Mouse (Mus musculus): ENCODE results near the gene Nmt2. TPM values are rescaled to one million over a fixed set of nuclear protein-coding genes. Genes with fewer than 3 reads are reported as not detected.
A peak's percentile ranks its signal among the peaks of the same experiment; 100 is the strongest.

Gene Nmt2
- total RNA-seq (2014; fragmentation: Nextera tagmentation) (25.1 and 28.9 TPM in 2 replicates), total RNA-seq (2017) (45.1 and 46.6 TPM in 2 replicates)

DNA sequence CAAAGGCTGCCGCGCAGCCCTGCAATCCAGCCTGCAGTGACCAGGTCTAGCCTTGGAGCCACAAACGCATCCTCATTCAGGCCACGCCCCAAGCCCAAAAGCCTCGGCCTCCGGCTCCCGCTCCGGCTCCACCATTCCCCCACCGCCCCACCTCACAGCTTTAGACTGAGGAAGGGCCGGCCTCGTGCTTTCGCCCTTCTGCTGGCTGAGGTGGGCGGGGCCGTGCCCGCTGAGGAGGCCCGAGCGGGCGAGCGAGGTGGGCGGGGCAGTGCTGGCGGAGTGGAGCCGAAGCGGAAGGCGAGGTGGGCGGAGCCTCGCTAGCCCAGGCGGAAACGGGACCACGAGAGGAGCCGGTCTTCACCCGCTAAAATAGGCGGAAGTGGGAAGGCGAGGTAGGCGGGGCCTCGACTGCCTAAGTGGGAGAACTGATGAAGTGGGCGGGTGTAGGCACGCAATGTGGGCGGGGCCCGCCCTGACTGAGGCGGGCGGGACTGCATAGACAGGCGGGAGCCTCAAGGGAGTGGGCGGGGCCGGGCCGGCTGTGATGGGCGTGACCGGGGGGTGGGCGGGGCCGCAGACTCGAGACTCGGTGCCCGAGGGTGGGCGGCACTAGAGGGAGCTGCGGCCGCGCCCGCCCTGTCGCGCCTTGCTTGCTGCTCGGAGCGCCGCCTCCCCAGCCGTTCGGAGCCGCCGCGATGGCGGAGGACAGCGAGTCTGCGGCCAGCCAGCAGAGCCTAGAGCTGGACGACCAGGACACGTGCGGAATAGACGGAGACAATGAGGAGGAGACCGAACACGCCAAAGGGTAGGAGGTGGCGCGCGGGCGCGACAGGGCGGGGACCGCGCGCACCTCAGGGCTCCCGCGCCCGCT lies at the start of gene Nmt2:
Gene Nmt2 (plus strand): TSS at position 611 of the 871 bp plus-strand sequence.
- ATAC-seq (replicated peaks; ENCODE audit: low FRiP score, low TSS enrichment, poor library complexity, severe bottlenecking), result peak; percentile 92

DNA sequence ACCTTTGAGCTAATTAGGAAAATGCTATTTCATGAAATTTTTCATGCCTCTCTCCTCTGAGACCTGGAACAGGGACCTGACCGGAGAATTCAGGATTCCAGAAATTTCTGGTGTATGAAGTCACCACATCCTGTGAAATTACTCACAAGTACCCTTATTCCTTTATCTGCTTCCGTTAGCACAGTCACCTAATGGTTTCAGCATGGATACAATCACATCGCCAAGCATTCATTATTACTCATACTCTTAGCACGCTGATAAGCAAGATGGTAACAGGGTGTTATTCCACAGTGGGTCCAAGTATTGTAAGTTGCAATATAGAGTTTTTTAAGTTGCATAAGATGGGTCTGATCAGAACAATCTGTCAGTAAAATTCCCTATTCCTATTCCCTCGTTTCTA lies 44.8 kb upstream of the Nmt2 start:
- no peak for ATAC-seq (replicated peaks; ENCODE audit: low FRiP score, low TSS enrichment, poor library complexity, severe bottlenecking)

DNA sequence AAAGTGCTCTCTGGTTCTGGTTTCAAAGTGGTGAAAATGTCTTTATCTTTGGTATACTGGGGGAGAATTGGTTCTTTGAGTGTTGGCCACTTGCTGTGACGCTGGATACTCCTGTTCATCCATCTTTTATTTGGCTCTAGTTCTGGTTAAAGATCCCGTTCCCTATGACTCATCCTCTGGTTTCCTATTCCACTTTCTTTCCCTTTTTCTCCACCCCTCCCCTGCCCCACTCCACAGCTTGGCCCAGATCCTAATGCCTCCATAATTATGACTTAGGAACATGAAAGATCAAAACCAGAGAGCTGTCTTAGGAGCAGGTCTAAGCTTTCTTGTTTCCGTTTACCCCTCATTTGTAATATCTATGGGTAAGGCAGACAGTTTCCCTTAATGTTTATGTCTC lies 39.8 kb upstream of the Nmt2 start:
- ATAC-seq (replicated peaks; ENCODE audit: low FRiP score, low TSS enrichment, poor library complexity, severe bottlenecking), result no peak

DNA sequence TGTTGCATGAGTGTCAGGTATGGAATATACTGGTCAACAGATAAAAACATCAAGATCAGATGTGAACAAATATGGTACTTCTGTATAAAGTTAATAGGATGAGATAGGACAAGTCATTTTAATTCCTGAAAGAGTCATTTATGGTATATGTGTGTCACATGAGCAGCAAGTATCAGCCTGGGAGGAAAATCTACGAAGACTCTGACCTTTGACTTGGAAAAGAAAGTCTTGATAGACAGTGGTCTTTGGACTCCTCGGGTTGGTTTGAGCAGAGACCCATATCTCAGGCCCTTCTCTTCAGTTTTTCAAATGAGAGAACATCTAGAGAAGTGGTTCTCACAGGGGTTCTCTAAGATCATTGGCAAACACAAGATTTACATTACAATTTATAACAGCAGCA lies 32.7 kb upstream of the Nmt2 start:
- no peak for ATAC-seq (replicated peaks; ENCODE audit: low FRiP score, low TSS enrichment, poor library complexity, severe bottlenecking)

DNA sequence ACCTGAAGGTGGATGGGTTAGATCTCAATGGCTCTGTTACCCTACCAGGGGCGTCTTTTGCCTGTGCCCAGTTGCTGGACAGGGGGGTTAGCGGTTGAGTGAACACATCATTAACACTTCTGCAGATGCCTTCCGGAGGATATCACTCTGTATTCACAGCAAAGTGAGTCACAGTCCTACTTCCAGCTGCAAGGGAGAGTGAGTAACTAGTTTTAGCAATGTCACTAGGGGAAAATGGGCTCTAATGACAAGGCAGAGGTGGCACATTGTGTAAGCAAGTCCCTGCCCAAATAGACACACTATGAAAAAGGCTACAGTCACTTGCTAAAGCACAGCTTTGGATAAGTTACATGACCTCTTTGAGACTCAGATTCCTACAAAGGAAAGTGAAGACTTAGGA lies 17.5 kb upstream of the Nmt2 start:
- ATAC-seq (replicated peaks; ENCODE audit: low FRiP score, low TSS enrichment, poor library complexity, severe bottlenecking), result no peak

DNA sequence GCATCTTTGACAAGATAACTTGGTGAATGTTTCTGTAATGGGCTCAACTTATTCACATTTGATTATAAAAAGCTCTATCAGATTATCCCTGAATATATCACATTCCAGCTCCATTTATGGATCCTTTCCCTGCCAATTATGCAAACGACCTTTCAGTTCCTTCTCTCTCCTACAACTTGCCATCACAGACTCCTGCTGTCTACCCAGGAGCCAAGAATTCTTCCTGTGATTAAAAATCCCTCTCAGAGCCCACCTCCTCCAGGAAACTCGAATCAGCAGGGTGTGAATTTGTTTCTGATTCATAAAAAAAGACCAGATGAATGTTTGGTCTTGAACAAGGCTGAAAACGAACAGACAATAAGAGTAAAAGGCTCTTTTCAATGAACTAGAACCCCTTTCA lies 16.1 kb upstream of the Nmt2 start:
- no peak for ATAC-seq (replicated peaks; ENCODE audit: low FRiP score, low TSS enrichment, poor library complexity, severe bottlenecking)

DNA sequence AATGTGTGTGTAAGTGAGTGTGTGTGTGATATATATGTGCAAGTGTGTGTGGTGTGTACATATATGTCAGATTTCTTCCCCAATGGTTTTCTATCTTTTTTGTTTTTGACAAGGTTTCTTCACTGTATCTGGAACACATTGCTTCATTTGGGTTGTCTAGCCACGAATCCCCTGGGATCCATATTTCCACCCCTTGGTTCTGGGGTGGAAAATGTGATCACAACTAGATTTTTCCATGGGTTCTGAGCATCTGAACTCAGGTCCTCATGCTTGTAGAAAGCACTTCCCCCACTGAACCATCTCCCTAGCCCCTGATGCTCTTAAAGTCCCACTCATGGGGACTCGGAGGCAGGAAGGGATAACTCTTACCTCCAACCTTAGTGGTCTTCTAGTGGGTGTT lies 10.7 kb upstream of the Nmt2 start:
- no peak for ATAC-seq (replicated peaks; ENCODE audit: low FRiP score, low TSS enrichment, poor library complexity, severe bottlenecking)

DNA sequence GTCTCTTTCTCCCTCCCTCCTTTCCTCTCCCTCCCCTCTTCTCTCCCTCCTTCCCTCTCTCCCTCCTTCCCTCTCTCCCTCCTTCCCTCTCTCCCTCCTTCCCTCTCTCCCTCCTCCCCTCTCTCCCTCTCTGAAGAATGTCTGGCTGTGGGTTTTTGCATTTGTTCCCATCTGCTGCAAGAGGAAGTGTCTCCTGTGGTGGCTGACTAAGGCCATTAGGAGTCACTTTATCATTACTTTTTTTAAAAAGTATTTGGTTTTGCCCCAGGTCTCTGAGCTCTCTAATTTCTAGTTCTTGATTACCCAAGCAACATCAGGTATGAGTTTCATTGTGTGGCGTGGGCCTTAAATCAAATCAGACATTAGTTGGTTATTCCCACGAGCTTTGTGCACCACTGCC lies 7.9 kb upstream of the Nmt2 start:
- no peak for ATAC-seq (replicated peaks; ENCODE audit: low FRiP score, low TSS enrichment, poor library complexity, severe bottlenecking)

DNA sequence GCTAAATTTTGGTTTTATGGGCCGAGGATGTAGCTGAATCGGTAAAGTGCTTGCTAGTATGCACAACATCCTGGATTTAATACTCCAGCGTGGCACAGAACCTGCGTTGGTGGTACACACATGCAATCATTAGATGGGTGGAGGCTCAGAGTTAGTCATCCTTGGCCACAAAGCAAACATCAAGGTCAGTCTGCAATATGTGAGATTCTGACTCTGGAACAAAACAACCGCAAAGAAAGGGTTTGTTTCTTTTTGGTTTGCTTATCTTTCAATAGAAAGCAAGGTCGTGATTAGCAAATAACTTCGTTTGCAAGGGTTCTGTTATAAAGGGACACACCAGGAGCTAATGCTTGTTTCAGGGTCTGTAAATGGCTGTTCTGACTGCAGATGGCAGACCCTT lies 6.5 kb upstream of the Nmt2 start:
- ATAC-seq (replicated peaks; ENCODE audit: low FRiP score, low TSS enrichment, poor library complexity, severe bottlenecking), result no peak

DNA sequence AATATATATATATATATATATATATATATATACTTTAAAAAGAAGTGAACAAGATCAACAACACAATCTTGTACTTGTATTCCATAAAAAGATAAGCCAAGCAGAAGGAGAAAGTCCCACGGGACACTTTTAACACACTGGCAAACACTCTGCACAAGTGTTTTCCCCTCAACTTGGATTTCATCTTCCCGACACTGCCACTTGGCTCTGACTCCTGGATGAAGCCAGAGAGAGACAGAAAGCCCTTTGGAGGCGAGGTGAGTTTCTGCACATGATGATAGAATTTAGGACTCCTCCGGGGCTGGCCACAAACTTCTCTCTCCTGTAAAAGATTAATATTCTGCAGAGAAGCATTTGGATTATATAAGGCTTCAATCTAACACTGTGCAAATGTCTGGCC lies 2.7 kb upstream of the Nmt2 start:
- no peak for ATAC-seq (replicated peaks; ENCODE audit: low FRiP score, low TSS enrichment, poor library complexity, severe bottlenecking)

DNA sequence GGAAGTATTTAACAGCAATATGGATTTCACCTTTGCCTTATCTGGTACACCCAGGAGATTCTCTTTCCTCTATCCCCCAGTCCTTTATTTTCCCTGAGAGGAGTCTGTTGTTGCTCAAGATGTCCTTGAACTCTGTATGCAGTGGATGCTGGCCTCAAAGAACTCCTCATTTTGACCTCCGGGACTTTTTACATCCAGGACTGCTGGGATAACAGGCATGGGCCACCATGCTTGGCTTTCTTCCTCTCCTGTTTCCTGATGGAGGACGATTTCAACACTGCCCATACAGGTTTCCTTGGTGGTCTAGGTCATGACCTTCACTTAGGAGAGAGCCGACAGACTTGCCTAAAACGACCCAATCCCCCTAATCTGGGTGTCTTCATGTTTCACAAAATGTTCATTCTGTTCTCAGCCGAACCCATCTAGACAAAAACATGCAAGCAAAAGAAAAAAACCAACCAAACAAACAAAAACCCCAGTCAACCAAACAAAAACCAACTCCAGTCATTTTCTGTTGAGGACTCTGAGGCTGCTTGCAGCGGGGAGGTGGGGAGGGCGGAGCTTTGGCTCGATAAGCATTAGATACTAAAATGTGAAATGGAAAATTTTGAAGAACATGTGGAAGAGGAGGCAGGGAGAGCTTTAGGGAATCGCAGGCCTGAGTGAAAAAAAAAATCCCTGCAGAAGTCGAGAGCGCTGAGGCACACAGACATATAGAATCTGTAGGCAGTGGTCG lies 978 bp upstream of the Nmt2 start:
- ATAC-seq (replicated peaks; ENCODE audit: low FRiP score, low TSS enrichment, poor library complexity, severe bottlenecking), result peak; percentile 48

DNA sequence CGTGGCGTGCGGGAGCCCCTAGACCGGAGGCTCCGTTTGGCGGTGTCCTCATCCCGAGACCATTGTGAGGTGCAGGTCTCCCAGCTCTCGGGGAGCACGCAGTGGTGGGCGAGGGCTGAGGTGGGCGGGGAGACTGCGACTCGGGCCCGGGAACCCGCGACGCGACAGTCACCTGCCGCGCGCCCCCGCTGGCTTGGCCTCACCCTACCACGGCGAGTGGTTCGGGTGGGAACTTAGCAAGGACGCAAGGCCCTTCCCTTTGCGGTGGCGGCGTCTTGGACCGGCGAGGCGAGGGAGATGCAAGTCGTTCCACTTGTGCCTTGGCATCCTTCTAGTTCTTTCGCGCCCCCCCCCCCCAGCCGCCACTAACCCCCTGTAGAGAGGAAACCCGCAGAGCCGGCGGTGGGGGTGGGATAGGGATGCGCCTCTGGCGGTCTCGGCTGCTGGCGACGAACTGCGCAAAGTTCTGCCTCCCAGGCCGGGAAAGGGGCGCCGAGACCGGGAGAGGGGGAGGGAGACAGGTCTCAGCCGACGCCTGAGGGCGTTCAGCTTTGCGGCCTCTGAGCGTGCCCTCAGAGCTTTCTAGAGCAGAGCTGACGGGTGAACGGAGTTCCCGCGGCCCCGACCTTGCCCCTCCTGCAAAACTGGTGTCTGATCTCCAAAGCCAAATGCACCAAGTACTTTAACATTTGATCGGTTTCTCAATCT lies 615 bp downstream of the Nmt2 start:
- ATAC-seq (replicated peaks; ENCODE audit: low FRiP score, low TSS enrichment, poor library complexity, severe bottlenecking), result peak; percentile 26

DNA sequence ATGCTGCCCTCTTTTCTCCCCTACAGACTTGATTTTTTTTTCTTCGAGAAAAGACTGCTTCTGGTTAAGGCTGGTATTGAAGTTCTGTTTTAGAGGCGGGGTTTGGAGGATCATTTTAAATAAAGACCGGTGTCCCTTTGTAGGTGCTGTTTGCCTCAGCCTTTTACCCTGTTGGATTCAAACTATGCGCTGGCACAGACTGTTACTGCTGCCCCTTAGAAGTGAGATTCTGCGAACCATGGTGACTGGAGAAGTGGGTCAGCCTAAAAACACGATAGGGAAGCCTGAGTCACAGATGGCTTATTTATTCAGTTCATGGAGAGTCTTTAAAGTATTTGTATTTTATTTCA lies 1.1 kb downstream of the Nmt2 start:
- peak; percentile 9 for ATAC-seq (replicated peaks; ENCODE audit: low FRiP score, low TSS enrichment, poor library complexity, severe bottlenecking)

DNA sequence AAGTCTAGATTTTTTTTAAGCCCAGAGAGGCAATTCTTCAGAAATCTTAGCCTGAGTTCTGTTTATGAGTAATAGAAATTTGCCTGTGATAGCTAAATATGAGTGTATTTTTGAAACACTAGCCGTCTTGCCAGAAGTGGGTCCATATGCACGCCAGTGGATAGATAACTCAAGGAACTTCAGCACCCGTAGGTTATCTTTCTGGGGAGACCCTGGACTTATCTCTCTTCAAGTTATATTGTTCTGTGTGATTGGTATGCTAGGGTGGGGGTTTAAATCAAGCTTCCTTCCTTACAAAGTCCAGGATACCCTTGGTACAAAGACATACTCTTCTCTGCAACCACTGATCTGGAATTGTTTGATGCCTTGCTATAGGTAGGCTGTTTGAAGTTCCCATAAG lies 1.7 kb downstream of the Nmt2 start:
- no peak for ATAC-seq (replicated peaks; ENCODE audit: low FRiP score, low TSS enrichment, poor library complexity, severe bottlenecking)

DNA sequence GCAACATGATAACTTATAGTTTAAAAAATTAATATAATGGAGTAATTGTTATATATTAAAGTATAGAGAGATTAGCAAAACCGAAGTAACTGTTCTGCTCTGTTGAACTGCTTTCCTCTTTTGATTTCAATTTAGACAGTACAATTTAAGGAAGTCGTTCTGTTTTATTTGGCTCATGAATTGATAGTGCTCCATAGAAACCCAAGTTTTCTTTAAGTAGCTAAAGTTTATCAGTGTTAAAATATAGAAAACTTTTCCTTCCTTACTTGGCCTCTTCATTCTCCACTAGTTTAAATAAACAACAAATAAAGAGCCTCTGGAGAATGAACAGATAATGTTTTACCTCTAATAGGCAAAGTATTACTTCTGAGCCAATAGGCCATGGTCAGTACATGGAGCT lies 2.2 kb downstream of the Nmt2 start:
- no peak for ATAC-seq (replicated peaks; ENCODE audit: low FRiP score, low TSS enrichment, poor library complexity, severe bottlenecking)

DNA sequence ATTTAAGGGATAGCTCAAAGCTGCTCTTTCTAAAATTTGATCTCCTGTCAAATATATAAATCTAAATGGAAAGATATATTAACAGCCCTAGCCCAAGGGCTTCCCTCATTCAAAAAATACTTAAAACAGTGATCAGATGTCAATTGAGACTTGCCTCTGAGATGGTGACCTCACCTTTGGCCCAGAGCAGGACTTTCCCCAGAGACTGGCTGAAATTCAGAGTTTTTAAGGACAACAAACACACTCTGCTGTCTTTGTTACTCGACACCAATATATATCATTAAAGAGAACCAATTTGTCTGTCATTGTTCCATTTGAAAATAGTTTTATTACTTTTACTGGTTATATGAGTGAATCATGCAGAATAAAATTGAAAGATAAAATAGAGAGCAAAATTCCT lies 5.6 kb downstream of the Nmt2 start:
- ATAC-seq (replicated peaks; ENCODE audit: low FRiP score, low TSS enrichment, poor library complexity, severe bottlenecking), result no peak

DNA sequence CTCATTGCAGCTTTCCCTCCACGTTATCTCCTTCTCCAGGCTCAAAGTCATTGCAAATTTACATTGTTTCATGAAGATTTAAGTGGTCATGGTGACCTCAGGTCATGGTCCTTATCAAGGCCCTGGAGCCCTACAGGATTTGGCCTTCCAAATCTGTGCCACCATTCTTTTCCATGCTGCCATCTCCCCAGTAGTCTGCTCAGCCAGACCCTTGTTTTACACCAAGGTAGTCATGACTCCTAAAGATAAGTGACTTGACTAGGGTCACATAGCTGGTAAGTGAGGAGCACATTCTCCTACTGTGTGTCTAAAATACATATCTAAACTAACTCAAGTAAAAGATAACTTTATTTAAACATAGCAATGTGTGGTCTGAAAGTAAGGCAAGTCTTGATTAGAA lies 8.2 kb downstream of the Nmt2 start:
- ATAC-seq (replicated peaks; ENCODE audit: low FRiP score, low TSS enrichment, poor library complexity, severe bottlenecking), result peak; percentile 51; the same call in 1 of the 2 replicates

DNA sequence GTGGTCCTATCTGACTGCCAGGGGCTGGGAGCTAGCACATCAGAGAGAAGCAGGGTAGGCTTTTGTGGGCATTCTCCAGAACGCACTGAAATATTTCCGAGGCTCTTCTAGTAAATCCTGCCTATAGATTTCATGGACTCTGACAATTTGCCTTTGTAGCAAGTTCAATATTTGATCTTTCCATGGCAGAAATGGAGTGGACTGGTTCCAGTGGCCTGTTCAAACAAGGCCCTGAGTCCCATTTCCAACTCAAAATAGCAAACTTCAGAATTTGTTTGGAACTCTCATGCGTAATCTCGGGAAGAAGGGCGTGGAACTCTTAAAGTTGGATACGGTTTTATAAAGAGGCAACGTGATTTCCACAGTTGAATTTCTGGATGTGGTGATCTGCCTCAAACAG lies 11.8 kb downstream of the Nmt2 start:
- no peak for ATAC-seq (replicated peaks; ENCODE audit: low FRiP score, low TSS enrichment, poor library complexity, severe bottlenecking)

DNA sequence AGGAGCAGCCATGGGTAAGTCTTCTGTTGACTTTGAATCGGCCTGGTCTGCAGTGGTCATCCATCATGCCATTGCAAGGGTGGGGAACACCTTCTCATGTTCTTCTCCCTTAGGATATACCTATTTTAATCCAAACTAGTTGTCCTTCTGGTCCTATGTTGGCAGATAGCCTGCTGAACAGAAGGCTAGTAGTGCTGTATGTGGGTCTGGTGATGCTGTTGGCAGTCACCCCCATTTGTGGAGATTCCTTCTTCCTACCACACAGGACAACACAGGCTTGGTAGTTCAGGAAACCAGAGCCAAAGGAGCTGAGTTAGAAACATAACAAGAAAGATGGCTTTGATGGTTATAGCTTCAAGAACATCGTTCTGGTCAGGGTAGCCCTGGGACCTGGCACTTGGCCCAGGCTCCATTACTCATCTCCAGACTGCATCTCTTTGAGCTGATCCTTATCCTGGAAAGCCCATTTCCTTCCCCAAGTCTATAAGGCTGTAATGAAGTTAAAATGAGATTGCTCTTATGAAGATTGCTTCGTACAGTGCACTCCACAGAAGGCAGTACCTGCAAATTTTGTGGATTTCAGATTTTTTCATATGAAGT lies 21.5 kb downstream of the Nmt2 start:
- no peak for ATAC-seq (replicated peaks; ENCODE audit: low FRiP score, low TSS enrichment, poor library complexity, severe bottlenecking)

DNA sequence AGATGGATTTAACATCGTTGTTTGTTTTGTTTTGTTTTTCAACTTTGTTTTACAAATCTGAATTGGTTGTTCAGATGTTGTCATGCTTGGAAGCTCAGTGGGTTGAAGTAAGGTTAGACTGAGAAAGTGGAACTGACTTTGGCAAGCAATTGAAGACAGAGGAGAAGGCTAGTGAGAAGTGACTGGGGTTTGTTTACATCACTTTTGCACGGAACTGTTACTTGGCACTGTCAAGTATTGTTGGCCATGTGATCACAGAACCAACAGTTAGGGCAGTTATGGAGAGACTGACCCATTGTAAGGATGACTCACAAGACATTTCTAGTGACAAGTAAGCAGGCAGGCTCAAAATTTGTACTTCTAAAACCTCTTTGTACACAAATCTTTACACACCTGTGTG lies 39.1 kb downstream of the Nmt2 start:
- no peak for ATAC-seq (replicated peaks; ENCODE audit: low FRiP score, low TSS enrichment, poor library complexity, severe bottlenecking)
